In the genomic region with DNA sequence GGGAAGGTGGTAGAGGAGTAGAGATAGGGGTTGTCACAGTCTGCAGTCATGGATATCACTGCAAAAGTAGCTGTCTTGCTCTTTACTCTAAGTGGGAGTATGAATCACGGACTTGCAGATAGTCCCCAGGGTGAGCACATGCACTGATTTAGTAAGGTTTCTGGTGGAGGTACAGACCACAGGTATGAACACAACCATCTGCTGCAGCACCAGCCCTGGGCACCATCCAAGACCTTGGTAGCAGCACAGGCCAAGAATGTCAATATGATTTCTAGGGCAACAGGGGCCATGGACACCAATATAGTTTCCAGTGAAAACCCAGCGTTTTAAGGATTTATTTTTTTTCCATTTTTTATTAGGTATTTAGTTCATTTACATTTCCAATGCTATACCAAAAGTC, we compare ENCODE assay signal across 17 mouse cellular contexts.
"Had no signal": no experiment of that assay in that cellular context is flagged by ENCODE, and none has a peak within 500 bp of the region (broad histone marks: within the 10 kb centered on the region; RNA-seq: fewer than 3 reads in every experiment).

No protein-coding gene starts in this region.

- H3K4me3 ChIP-seq: layer of hippocampus, adult 2 months; liver, embryonic 12.5 days; megakaryocyte, embryonic 14.5 days; midbrain, embryonic 12.5 days; neural tube, embryonic 13.5 days had no signal

- H3K9me3 ChIP-seq: liver, embryonic 12.5 days; megakaryocyte, embryonic 14.5 days; midbrain, embryonic 12.5 days; neural tube, embryonic 13.5 days had no signal

- DNase-seq: kidney, postnatal 10 days; kidney, postnatal 4 days; left cerebral cortex, postnatal 4 days; lung, embryonic 14.5 days; lung, postnatal 10 days; retina, postnatal 1 day; right cerebral cortex, postnatal 14 days; thymus, adult 18-20 months; thymus, postnatal 14 days had no signal

- ATAC-seq: liver, embryonic 12.5 days; midbrain, embryonic 16.5 days had no signal

- H3K27ac ChIP-seq: layer of hippocampus, adult 2 months; liver, embryonic 12.5 days; macrophage; midbrain, embryonic 12.5 days; neural tube, embryonic 13.5 days; stomach, postnatal 0 days had no signal

- H3K27me3 ChIP-seq: liver, embryonic 12.5 days; megakaryocyte, embryonic 14.5 days; midbrain, embryonic 12.5 days; neural tube, embryonic 13.5 days had no signal

- H3K4me2 ChIP-seq: liver, embryonic 12.5 days; lung, embryonic 14.5 days; midbrain, embryonic 12.5 days; neural tube, embryonic 13.5 days had no signal

- H3K4me1 ChIP-seq: liver, embryonic 12.5 days; megakaryocyte, embryonic 14.5 days; midbrain, embryonic 12.5 days; neural tube, embryonic 13.5 days had no signal

- H3K36me3 ChIP-seq: liver, embryonic 12.5 days; midbrain, embryonic 12.5 days; neural tube, embryonic 13.5 days had no signal

- H3K9ac ChIP-seq: liver, embryonic 12.5 days; lung, embryonic 14.5 days; midbrain, embryonic 12.5 days; neural tube, embryonic 13.5 days had no signal
